Mouse (Mus musculus): ENCODE measurements around the gene Trim37. TPM values are rescaled to one million over a fixed set of nuclear protein-coding genes. Genes with fewer than 3 reads are reported as not detected.

Gene Trim37
- polyA plus RNA-seq (2014; fragmentation: Illumina TruSeq; extraction: RNeasy Lipid Tissue Mini Kit (QIAGEN cat#74804)), result 72.7 TPM

DNA sequence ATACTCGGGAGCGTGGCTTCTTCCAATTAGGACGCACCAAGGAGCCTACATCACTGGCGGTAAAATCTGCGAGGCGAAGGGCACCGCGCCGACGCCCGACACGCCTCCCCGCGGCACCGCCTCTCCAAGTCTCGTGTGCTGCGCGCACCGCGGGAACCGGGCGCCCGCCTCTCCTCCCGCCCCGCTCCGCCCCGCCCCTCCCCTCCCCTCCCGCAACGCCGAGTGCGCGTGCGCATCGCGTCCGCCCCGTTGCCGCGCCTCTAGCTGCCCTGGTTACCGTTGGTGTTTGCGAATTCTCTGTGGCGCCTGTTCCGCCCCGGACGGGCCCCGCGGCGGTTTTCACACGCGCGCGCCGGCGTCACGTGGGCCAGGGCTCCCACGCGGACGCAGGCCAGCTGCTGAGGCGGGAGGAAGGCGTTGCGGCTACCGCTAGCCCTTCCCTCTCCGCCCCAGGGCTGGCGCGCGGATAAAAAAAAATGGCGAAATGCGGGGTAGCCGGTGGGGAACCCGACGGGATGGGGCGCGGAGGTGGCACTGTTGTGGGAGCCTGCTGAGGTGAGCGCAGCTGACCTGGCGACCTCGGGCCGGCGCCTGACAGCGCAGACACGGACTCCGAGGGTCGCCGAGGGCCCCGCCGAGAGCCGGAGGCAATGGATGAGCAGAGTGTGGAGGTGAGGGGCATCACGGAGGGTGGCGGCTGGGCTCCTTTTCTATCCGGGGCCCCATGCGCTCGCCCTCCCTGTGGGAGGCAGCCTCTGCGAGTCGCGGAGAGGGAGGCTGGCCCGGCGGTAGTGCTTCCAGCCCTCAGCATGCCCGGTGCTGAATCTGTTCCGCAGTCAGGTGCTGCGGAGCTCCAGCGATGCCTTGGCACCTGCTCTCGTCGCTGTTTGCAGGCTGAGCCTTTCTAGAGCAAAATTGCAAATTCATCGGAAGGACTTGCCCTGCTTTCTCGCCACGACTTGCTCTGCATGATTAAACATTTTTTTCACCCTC is at the start of gene Trim37:
Gene Trim37, plus strand, starts transcription at position 254 of the 993 bp plus-strand sequence.

DNA sequence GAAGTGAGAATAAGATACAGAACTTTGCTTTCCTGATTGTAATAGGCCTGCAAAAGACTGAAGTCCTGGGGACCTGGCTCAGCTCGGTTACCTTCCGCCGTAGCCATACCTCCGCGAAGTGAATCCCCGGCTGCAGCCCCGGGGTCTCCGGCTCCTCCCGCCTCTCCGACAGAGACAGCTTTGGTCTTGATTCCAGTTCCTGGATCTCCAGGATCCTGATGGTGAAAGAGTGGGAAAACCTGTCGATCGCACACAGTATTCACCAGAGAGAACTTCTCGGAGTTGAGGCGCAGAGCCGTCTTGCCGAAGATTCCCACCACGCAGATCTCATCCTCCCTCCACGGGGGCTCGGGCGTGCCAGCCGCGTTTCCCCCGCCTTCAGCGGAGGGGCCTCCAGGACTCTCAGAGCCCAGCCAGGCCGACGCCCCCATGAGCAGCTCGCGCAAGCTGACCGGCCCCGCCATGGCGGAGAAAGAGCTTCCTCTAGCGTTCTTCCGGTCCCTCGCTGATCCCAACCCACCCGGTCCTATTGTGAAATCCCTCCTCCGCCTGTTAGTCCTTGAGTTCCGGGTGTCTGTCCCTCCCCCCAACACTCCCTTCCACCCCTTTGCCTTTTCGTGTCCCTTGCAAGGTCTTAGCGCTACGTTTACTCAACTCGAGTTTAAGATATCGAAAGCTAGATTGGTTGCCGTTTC is 40.4 kb upstream of the Trim37 start, which contains the start of gene Smg8:
Gene Smg8, minus strand, starts transcription at position 485 of the 695 bp plus-strand sequence.

DNA sequence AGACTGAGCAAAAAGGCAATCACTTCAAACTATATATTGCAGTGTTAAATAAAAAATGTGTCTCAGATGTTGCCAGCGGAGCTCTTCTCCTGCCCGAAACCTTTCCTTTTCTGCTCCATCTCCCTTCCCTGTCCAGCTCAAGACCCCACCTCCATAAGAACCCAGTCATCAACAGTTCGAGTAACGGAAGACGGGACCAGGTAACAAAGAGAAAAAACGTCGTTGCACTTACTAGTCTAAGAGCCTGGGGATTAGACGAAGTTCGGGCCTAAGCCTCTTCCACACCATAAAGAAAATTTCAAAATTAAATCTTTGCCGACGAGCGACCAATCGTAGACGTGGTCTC is 18.5 kb upstream of the Trim37 start, which contains the start of gene Prr11:
Gene Prr11, minus strand, starts transcription at position 300 of the 346 bp plus-strand sequence.

DNA sequence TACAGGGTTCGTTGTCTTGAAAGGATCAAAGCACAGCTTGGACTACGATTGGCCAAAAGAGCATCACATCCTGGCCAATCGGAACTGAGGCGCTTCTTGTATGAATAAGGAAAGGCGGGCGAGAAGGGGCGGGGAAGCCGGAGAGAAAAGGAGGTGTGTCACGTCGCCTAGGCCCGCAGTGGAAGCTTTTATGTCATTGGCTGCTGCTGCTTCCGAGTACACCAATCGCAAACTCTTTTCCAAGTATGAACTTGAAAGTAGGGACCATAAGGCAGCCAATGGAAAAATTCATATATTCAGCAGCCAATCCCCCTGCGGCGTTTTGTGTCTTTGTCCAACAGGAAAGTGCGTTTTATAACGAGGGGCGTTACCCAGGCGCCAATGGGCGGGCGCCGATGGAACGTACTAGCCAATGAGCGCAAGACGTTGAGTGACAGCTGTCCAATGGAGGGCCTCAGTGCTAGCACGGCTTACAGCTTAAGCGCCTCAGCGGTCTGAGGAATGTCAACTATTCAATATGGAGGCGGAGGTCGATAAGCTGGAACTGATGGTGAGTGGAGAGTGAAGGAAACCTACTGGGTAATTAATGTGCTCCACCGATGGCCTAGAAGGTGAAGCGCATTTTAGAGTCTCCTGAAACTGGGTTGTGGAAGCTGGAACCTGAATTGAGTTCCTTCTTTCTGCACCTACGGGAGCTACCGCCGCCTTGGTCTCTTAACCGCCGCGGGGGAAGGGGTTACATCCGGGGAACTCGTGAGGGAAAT is 17.9 kb upstream of the Trim37 start, which contains the start of gene Ska2:
Gene Ska2, plus strand, starts transcription at position 480 of the 764 bp plus-strand sequence.

Other genes starting within 250 kb of the Trim37 start
- gene Ypel2, start 133.4 kb upstream of the Trim37 start, polyA plus RNA-seq (2014; fragmentation: Illumina TruSeq; extraction: RNeasy Lipid Tissue Mini Kit (QIAGEN cat#74804)), result 55.7 TPM
- gene Gdpd1, start 53.0 kb upstream of the Trim37 start, polyA plus RNA-seq (2014; fragmentation: Illumina TruSeq; extraction: RNeasy Lipid Tissue Mini Kit (QIAGEN cat#74804)), result 50.3 TPM
- gene Smg8, start 40.3 kb upstream of the Trim37 start, polyA plus RNA-seq (2014; fragmentation: Illumina TruSeq; extraction: RNeasy Lipid Tissue Mini Kit (QIAGEN cat#74804)), result 12.9 TPM
- 42.2 TPM for gene Prr11, start 18.4 kb upstream of the Trim37 start, polyA plus RNA-seq (2014; fragmentation: Illumina TruSeq; extraction: RNeasy Lipid Tissue Mini Kit (QIAGEN cat#74804))
- 95.0 TPM for gene Ska2, start 17.8 kb upstream of the Trim37 start, polyA plus RNA-seq (2014; fragmentation: Illumina TruSeq; extraction: RNeasy Lipid Tissue Mini Kit (QIAGEN cat#74804))
- 53.1 TPM for gene Ppm1e, start 231.9 kb downstream of the Trim37 start, polyA plus RNA-seq (2014; fragmentation: Illumina TruSeq; extraction: RNeasy Lipid Tissue Mini Kit (QIAGEN cat#74804))

Data from ovary, adult 10 weeks (tissue).